Mouse (Mus musculus): ENCODE data around the gene Atp4a. TPM values are rescaled to one million over a fixed set of nuclear protein-coding genes. Genes with fewer than 3 reads are reported as not detected.
A peak's percentile ranks its signal among the peaks of the same experiment; 100 is the strongest.

The Atp4a gene
- total and polyA plus RNA-seq, 2 experiments from 2014 or later: 4.2 to 5.3 TPM

DNA sequence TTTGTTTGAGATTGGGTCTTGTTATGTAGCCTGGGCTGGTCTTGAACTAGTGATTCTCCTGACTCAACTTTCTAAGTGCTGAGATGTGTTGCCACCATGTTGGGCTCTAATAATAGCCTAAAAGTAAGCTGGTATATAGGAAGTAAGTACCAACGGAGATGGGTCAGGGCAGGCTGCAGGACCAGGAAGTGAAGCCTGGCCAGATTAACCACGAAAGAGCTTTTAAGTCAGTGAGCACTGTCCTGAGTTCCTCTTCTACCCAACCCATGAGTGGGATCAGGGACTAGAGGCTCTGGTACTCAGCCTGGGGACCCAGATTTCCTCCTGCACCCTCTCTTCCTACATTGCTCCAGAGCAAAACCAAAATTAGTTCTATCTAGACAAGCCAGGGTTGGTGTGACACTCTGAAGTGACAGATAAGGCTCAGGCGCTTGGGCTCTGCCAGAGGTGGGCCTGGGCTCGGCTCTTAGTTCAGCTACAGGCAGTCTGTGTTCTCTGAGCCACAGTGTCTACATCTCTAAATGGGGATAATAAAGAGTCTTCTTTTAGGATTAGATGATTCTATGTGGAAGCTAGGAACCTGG lies 49.9 kb downstream of the Atp4a start:
- no peaks in the 10 kb centered on the region for H3K36me3 ChIP-seq (ENCODE audit: insufficient read depth, low read length)
- no peak overlapping the region for H3K4me3 ChIP-seq (ENCODE audit: low read length)
- DNase-seq (ENCODE audit: low spot score): no peak
- H3K4me1 ChIP-seq (ENCODE audit: insufficient read depth, low read length): no peaks in the 10 kb centered on the region
- TF ChIP-seq CTCF (IDR thresholded peaks at IDR 0.05; ENCODE audit: low read depth): no peak
- H3K9ac ChIP-seq (replicated peaks; ENCODE audit: low read length): no peak overlapping the region
- no peaks in the 10 kb centered on the region for H3K27me3 ChIP-seq (ENCODE audit: insufficient read depth, low read length)
- no peak overlapping the region for H3K27ac ChIP-seq
- H3K4me2 ChIP-seq (ENCODE audit: low read depth, low read length): no peak overlapping the region
- ATAC-seq: no peak
- 77% methylated on average over 4 of the region's 4 CpGs for WGBS
- no peaks in the 10 kb centered on the region for H3K9me3 ChIP-seq (ENCODE audit: low read length)

GRCm38 (mm10) chr7:30763456-30763855 lies 51.4 kb downstream of the Atp4a start, which contains the start of gene Dmkn:
Gene Dmkn (plus strand): TSS chr7:30763756.
- Histone ChIP-seq H3K4me3 (ENCODE audit: low read length) (no peak within 1 kb of the TSS), H3K9me3 (ENCODE audit: low read length) (no peaks in the 10 kb centered on the region), H3K4me2 (ENCODE audit: low read depth, low read length) (no peak within 1 kb of the TSS), H3K36me3 (ENCODE audit: insufficient read depth, low read length) (no peaks in the 10 kb centered on the region), H3K9ac (replicated peaks; ENCODE audit: low read length) (no peak within 1 kb of the TSS), H3K27ac (no peak within 1 kb of the TSS), H3K4me1 (ENCODE audit: insufficient read depth, low read length) (no peaks in the 10 kb centered on the region), H3K27me3 (ENCODE audit: insufficient read depth, low read length) (no peaks in the 10 kb centered on the region)
- WGBS: 59% methylated on average over 5 of the region's 5 CpGs
- no peak for TF ChIP-seq CTCF (IDR thresholded peaks at IDR 0.05; ENCODE audit: low read depth)
- ATAC-seq (no peak), DNase-seq (ENCODE audit: low spot score) (no peak)

- Histone ChIP-seq H3K4me2 (ENCODE audit: low read depth, low read length) (peak overlapping the region; percentile 13; the same call in 1 of the 2 replicates), H3K27me3 (ENCODE audit: insufficient read depth, low read length) (no peaks in the 10 kb centered on the region), H3K9me3 (ENCODE audit: low read length) (no peaks in the 10 kb centered on the region), H3K4me3 (ENCODE audit: low read length) (no peak overlapping the region), H3K36me3 (ENCODE audit: insufficient read depth, low read length) (no peaks in the 10 kb centered on the region), H3K9ac (replicated peaks; ENCODE audit: low read length) (no peak overlapping the region), H3K4me1 (ENCODE audit: insufficient read depth, low read length) (no peaks in the 10 kb centered on the region), H3K27ac (no peak overlapping the region)
- peak; percentile 45; the same call in 1 of the 2 replicates for ATAC-seq
- 0 out of 2 replicates have a peak, but pooled peaks have one; percentile 2 for TF ChIP-seq CTCF (IDR thresholded peaks at IDR 0.05; ENCODE audit: low read depth)
- 49% methylated on average over 11 of the region's 11 CpGs for WGBS
- peak; percentile 14 for DNase-seq (ENCODE audit: low spot score)
These were observed 53.2 kb downstream of the Atp4a start for GRCm38 (mm10) chr7:30765173-30765572.

DNA sequence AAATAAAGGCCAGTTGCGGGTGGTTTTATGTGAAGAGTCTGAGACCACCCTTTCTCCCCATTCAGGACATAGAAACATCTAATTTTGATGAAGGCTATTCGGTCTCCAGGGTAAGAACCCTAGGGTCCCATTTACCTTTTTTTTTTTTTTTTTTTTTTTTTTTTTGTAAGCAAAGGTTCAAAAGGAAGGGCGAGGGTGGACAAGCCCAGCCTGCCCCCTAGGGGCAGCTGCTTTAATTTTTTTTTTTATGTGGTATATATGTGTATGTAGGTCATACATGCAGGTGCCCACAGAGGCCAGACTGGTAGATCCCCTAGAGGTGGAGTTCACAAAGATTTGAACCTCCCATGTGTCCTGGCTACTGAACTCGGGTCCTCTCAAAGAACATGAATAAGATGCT lies 54.4 kb downstream of the Atp4a start:
- Histone ChIP-seq H3K27ac (no peak overlapping the region), H3K36me3 (ENCODE audit: insufficient read depth, low read length) (no peaks in the 10 kb centered on the region), H3K9ac (replicated peaks; ENCODE audit: low read length) (no peak overlapping the region), H3K4me2 (ENCODE audit: low read depth, low read length) (no peak overlapping the region), H3K4me3 (ENCODE audit: low read length) (no peak overlapping the region), H3K27me3 (ENCODE audit: insufficient read depth, low read length) (no peaks in the 10 kb centered on the region), H3K4me1 (ENCODE audit: insufficient read depth, low read length) (no peaks in the 10 kb centered on the region), H3K9me3 (ENCODE audit: low read length) (no peaks in the 10 kb centered on the region)
- 87% methylated on average over 4 of the region's 4 CpGs for WGBS
- ATAC-seq: no peak
- no peak for DNase-seq (ENCODE audit: low spot score)
- no peak for TF ChIP-seq CTCF (IDR thresholded peaks at IDR 0.05; ENCODE audit: low read depth)

- Histone ChIP-seq H3K4me2 (ENCODE audit: low read depth, low read length) (no peak overlapping the region), H3K27ac (no peak overlapping the region), H3K9me3 (ENCODE audit: low read length) (no peaks in the 10 kb centered on the region), H3K9ac (replicated peaks; ENCODE audit: low read length) (no peak overlapping the region), H3K36me3 (ENCODE audit: insufficient read depth, low read length) (no peaks in the 10 kb centered on the region), H3K4me3 (ENCODE audit: low read length) (no peak overlapping the region), H3K4me1 (ENCODE audit: insufficient read depth, low read length) (no peaks in the 10 kb centered on the region), H3K27me3 (ENCODE audit: insufficient read depth, low read length) (no peaks in the 10 kb centered on the region)
- no peak for ATAC-seq
- 31% methylated on average over 9 of the region's 9 CpGs for WGBS
- no peak for DNase-seq (ENCODE audit: low spot score)
- no peak for TF ChIP-seq CTCF (IDR thresholded peaks at IDR 0.05; ENCODE audit: low read depth)
These were observed 57.2 kb downstream of the Atp4a start for GRCm38 (mm10) chr7:30769236-30769635.

Other genes starting within 250 kb of the Atp4a start
Only the 30 nearest of the 31 such genes appear.
- gene Prodh2, start 218.6 kb upstream of the Atp4a start, total RNA-seq (2014; rRNA removed): not detected in 2 replicates
- 0.24 TPM in 1 of 2 replicates, not detected in the other for gene Prodh2, start 218.6 kb upstream of the Atp4a start, polyA plus RNA-seq (2015; fragmentation: Nextera tagmentation; extraction: Ambion mirVana)
- 55.7 and 59.7 TPM in 2 replicates for gene Arhgap33, start 177.1 kb upstream of the Atp4a start, total RNA-seq (2014; rRNA removed)
- 64.8 and 73.1 TPM in 2 replicates for gene Arhgap33, start 177.1 kb upstream of the Atp4a start, polyA plus RNA-seq (2015; fragmentation: Nextera tagmentation; extraction: Ambion mirVana)
- 5.6 and 6.4 TPM in 2 replicates for gene Hspb6, start 160.0 kb upstream of the Atp4a start, total RNA-seq (2014; rRNA removed)
- 15.8 and 16.3 TPM in 2 replicates for gene Hspb6, start 160.0 kb upstream of the Atp4a start, polyA plus RNA-seq (2015; fragmentation: Nextera tagmentation; extraction: Ambion mirVana)
- gene Proser3, start 159.9 kb upstream of the Atp4a start, total RNA-seq (2014; rRNA removed): 13.1 and 14.0 TPM in 2 replicates
- 3.0 and 3.1 TPM in 2 replicates for gene Proser3, start 159.9 kb upstream of the Atp4a start, polyA plus RNA-seq (2015; fragmentation: Nextera tagmentation; extraction: Ambion mirVana)
- gene Lin37, start 152.4 kb upstream of the Atp4a start, total RNA-seq (2014; rRNA removed): 14.3 and 21.0 TPM in 2 replicates
- gene Lin37, start 152.4 kb upstream of the Atp4a start, polyA plus RNA-seq (2015; fragmentation: Nextera tagmentation; extraction: Ambion mirVana): 45.0 and 48.0 TPM in 2 replicates
- 41.7 and 53.4 TPM in 2 replicates for gene U2af1l4, start 148.9 kb upstream of the Atp4a start, total RNA-seq (2014; rRNA removed)
- 103 and 104 TPM in 2 replicates for gene U2af1l4, start 148.9 kb upstream of the Atp4a start, polyA plus RNA-seq (2015; fragmentation: Nextera tagmentation; extraction: Ambion mirVana)
- 2.9 and 3.7 TPM in 2 replicates for gene Gm49396, start 148.9 kb upstream of the Atp4a start, total RNA-seq (2014; rRNA removed)
- 6.4 and 7.0 TPM in 2 replicates for gene Gm49396, start 148.9 kb upstream of the Atp4a start, polyA plus RNA-seq (2015; fragmentation: Nextera tagmentation; extraction: Ambion mirVana)
- gene Psenen, start 148.6 kb upstream of the Atp4a start, total RNA-seq (2014; rRNA removed): 72.0 and 90.4 TPM in 2 replicates
- 154 and 155 TPM in 2 replicates for gene Psenen, start 148.6 kb upstream of the Atp4a start, polyA plus RNA-seq (2015; fragmentation: Nextera tagmentation; extraction: Ambion mirVana)
- gene Igflr1, start 146.8 kb upstream of the Atp4a start, total RNA-seq (2014; rRNA removed): 5.6 TPM in 1 of 2 replicates, not detected in the other
- 2.6 and 3.4 TPM in 2 replicates for gene Igflr1, start 146.8 kb upstream of the Atp4a start, polyA plus RNA-seq (2015; fragmentation: Nextera tagmentation; extraction: Ambion mirVana)
- gene Kmt2b, start 123.5 kb upstream of the Atp4a start, total RNA-seq (2014; rRNA removed): 27.1 and 36.7 TPM in 2 replicates
- gene Kmt2b, start 123.5 kb upstream of the Atp4a start, polyA plus RNA-seq (2015; fragmentation: Nextera tagmentation; extraction: Ambion mirVana): 6.7 and 7.1 TPM in 2 replicates
- not detected in 2 replicates for gene Zbtb32, start 113.3 kb upstream of the Atp4a start, total RNA-seq (2014; rRNA removed)
- gene Zbtb32, start 113.3 kb upstream of the Atp4a start, polyA plus RNA-seq (2015; fragmentation: Nextera tagmentation; extraction: Ambion mirVana): 0.18 and 0.23 TPM in 2 replicates
- 0.14 and 0.99 TPM in 2 replicates for gene Upk1a, start 99.4 kb upstream of the Atp4a start, total RNA-seq (2014; rRNA removed)
- gene Upk1a, start 99.4 kb upstream of the Atp4a start, polyA plus RNA-seq (2015; fragmentation: Nextera tagmentation; extraction: Ambion mirVana): 0.62 and 0.99 TPM in 2 replicates
- gene Cox6b1, start 86.1 kb upstream of the Atp4a start, total RNA-seq (2014; rRNA removed): 352 and 389 TPM in 2 replicates
- 1,552 and 1,572 TPM in 2 replicates for gene Cox6b1, start 86.1 kb upstream of the Atp4a start, polyA plus RNA-seq (2015; fragmentation: Nextera tagmentation; extraction: Ambion mirVana)
- not detected in 2 replicates for gene Etv2, start 76.4 kb upstream of the Atp4a start, total RNA-seq (2014; rRNA removed)
- gene Etv2, start 76.4 kb upstream of the Atp4a start, polyA plus RNA-seq (2015; fragmentation: Nextera tagmentation; extraction: Ambion mirVana): not detected in 2 replicates
- gene Rbm42, start 61.9 kb upstream of the Atp4a start, total RNA-seq (2014; rRNA removed): 162 and 169 TPM in 2 replicates
- gene Rbm42, start 61.9 kb upstream of the Atp4a start, polyA plus RNA-seq (2015; fragmentation: Nextera tagmentation; extraction: Ambion mirVana): 116 and 118 TPM in 2 replicates
- 22.2 and 24.1 TPM in 2 replicates for gene Haus5, start 47.2 kb upstream of the Atp4a start, total RNA-seq (2014; rRNA removed)
- 19.9 and 25.8 TPM in 2 replicates for gene Haus5, start 47.2 kb upstream of the Atp4a start, polyA plus RNA-seq (2015; fragmentation: Nextera tagmentation; extraction: Ambion mirVana)
- gene Pmis2, start 40.6 kb upstream of the Atp4a start, total RNA-seq (2014; rRNA removed): not detected in 2 replicates
- gene Pmis2, start 40.6 kb upstream of the Atp4a start, polyA plus RNA-seq (2015; fragmentation: Nextera tagmentation; extraction: Ambion mirVana): not detected in 2 replicates
- not detected in 2 replicates for gene 2200002J24Rik, start 13.3 kb upstream of the Atp4a start, total RNA-seq (2014; rRNA removed)
- gene 2200002J24Rik, start 13.3 kb upstream of the Atp4a start, polyA plus RNA-seq (2015; fragmentation: Nextera tagmentation; extraction: Ambion mirVana): 0.55 TPM in 1 of 2 replicates, not detected in the other
- 195 and 238 TPM in 2 replicates for gene Tmem147, start 17.3 kb downstream of the Atp4a start, total RNA-seq (2014; rRNA removed)
- gene Tmem147, start 17.3 kb downstream of the Atp4a start, polyA plus RNA-seq (2015; fragmentation: Nextera tagmentation; extraction: Ambion mirVana): 338 and 342 TPM in 2 replicates
- gene Gapdhs, start 31.5 kb downstream of the Atp4a start, total RNA-seq (2014; rRNA removed): not detected in 2 replicates
- 0.32 and 0.69 TPM in 2 replicates for gene Gapdhs, start 31.5 kb downstream of the Atp4a start, polyA plus RNA-seq (2015; fragmentation: Nextera tagmentation; extraction: Ambion mirVana)
- gene Sbsn, start 39.3 kb downstream of the Atp4a start, total RNA-seq (2014; rRNA removed): 0.84 and 4.2 TPM in 2 replicates
- 2.9 and 3.0 TPM in 2 replicates for gene Sbsn, start 39.3 kb downstream of the Atp4a start, polyA plus RNA-seq (2015; fragmentation: Nextera tagmentation; extraction: Ambion mirVana)
- gene Dmkn, start 51.5 kb downstream of the Atp4a start, total RNA-seq (2014; rRNA removed): 1.4 and 2.1 TPM in 2 replicates
- gene Dmkn, start 51.5 kb downstream of the Atp4a start, polyA plus RNA-seq (2015; fragmentation: Nextera tagmentation; extraction: Ambion mirVana): 3.9 and 5.8 TPM in 2 replicates
- not detected in 2 replicates for gene Krtdap, start 75.7 kb downstream of the Atp4a start, total RNA-seq (2014; rRNA removed)
- gene Krtdap, start 75.7 kb downstream of the Atp4a start, polyA plus RNA-seq (2015; fragmentation: Nextera tagmentation; extraction: Ambion mirVana): 0.66 and 1.8 TPM in 2 replicates
- 0.16 TPM in 1 of 2 replicates, not detected in the other for gene Ffar2, start 111.6 kb downstream of the Atp4a start, total RNA-seq (2014; rRNA removed)
- 0.19 and 0.23 TPM in 2 replicates for gene Ffar2, start 111.6 kb downstream of the Atp4a start, polyA plus RNA-seq (2015; fragmentation: Nextera tagmentation; extraction: Ambion mirVana)
- gene Ffar3, start 144.0 kb downstream of the Atp4a start, total RNA-seq (2014; rRNA removed): 0.05 TPM in 1 of 2 replicates, not detected in the other
- 0.09 TPM in 1 of 2 replicates, not detected in the other for gene Ffar3, start 144.0 kb downstream of the Atp4a start, polyA plus RNA-seq (2015; fragmentation: Nextera tagmentation; extraction: Ambion mirVana)
- not detected in 2 replicates for gene Ffar1, start 149.4 kb downstream of the Atp4a start, total RNA-seq (2014; rRNA removed)
- gene Ffar1, start 149.4 kb downstream of the Atp4a start, polyA plus RNA-seq (2015; fragmentation: Nextera tagmentation; extraction: Ambion mirVana): not detected in 2 replicates
- 0.07 and 3.2 TPM in 2 replicates for gene Cd22, start 168.1 kb downstream of the Atp4a start, total RNA-seq (2014; rRNA removed)
- 0.09 and 0.20 TPM in 2 replicates for gene Cd22, start 168.1 kb downstream of the Atp4a start, polyA plus RNA-seq (2015; fragmentation: Nextera tagmentation; extraction: Ambion mirVana)
- 39.0 and 48.7 TPM in 2 replicates for gene Mag, start 202.7 kb downstream of the Atp4a start, total RNA-seq (2014; rRNA removed)
- 14.4 and 18.6 TPM in 2 replicates for gene Mag, start 202.7 kb downstream of the Atp4a start, polyA plus RNA-seq (2015; fragmentation: Nextera tagmentation; extraction: Ambion mirVana)
- not detected in 2 replicates for gene Hamp2, start 212.5 kb downstream of the Atp4a start, total RNA-seq (2014; rRNA removed)
- gene Hamp2, start 212.5 kb downstream of the Atp4a start, polyA plus RNA-seq (2015; fragmentation: Nextera tagmentation; extraction: Ambion mirVana): not detected in 2 replicates
- gene Hamp, start 231.8 kb downstream of the Atp4a start, total RNA-seq (2014; rRNA removed): not detected in 2 replicates
- not detected in 2 replicates for gene Hamp, start 231.8 kb downstream of the Atp4a start, polyA plus RNA-seq (2015; fragmentation: Nextera tagmentation; extraction: Ambion mirVana)

All from hindbrain, postnatal 0 days (tissue).